Mouse (Mus musculus): ENCODE measurements around the gene Terb1. TPM values are rescaled to one million over a fixed set of nuclear protein-coding genes. Genes with fewer than 3 reads are reported as not detected.

Terb1 gene
- polyA plus RNA-seq, 1 experiment from 2014 or later, result 0.39 TPM

DNA sequence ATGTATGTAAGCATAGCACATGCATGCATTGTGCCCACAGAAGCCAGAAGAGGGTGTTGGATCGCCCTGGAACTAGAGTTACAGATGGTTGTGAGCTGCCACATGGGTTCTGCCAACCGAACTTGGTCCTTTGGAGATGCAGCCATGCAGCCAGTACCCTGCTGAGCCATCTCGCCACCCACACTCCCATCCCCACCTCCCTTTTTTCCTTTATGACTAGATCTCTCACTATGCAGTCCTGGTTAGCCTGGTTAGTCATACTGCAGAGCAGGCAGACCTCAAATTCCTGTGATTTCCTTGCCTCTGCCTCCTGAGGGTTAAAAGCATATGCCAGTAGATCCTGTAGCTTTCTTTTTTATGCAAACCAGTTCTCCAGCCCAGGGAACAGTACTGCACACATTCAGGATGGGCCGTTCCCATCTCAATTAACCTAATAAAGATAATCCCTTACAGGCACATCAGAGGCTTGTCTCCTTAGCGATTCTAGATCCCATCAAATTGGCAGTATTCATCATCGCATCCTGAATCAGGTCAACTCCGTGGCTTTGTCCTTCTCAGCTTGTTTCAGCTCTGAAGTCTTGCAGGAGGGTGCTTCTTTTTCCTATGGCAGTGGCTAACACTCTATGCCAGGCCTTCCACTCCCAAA, 99.0 kb downstream of the Terb1 start:
- ATAC-seq (ENCODE audit: insufficient number of reproducible peaks, insufficient read depth, low FRiP score, low TSS enrichment, low read depth), result no peak
- no peaks in the 10 kb centered on the region for H3K27me3 ChIP-seq
- no peaks in the 10 kb centered on the region for H3K9me3 ChIP-seq
- no peak overlapping the region for H3K27ac ChIP-seq
- 52% methylated on average over 7 of the region's 7 CpGs for WGBS
- no peak overlapping the region for H3K9ac ChIP-seq
- H3K4me2 ChIP-seq, result no peak overlapping the region
- no peak overlapping the region for H3K4me3 ChIP-seq
- no peaks in the 10 kb centered on the region for H3K36me3 ChIP-seq
- H3K4me1 ChIP-seq, result peaks cover 2% of the 10 kb centered on the region; the same call in 1 of the 2 replicates

DNA sequence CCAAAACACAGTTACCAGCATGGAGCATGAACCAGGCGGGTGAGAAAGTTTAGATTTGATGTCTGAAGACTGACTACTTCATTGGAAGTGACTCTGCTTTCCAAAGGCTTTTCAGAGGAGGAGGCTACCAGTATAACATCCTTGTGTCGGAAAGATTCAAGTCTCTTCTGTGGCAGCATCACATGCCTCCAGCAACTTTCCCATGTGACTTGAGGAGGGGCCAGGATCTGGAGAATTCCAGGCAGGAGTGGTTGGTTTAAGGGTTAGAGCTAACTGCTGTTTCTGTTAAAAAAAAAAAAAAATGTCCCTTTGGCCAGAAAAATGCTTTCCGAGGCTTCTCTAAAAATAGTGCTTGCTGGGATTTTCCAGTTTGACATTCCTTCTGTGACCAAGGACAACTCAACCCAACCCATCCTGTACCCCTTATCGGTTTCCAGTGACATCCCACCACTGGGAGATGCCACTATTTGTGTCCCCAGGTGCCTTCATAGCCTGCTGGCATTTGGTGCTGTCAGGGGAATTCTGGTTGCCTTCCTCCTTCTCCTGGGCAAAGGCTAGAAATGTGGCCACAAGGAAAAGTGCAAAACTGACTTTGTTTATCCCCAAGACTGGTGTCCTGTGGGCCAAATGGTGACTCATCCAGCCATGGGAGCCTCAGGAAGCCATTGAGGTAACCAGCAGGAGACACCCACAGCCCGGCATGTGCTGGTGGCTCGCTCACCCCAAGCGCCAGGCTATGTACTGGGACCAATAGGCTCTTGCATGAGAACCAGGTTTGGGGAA, 101.2 kb downstream of the Terb1 start:
- 82% methylated on average over 7 of the region's 7 CpGs for WGBS
- ATAC-seq (ENCODE audit: insufficient number of reproducible peaks, insufficient read depth, low FRiP score, low TSS enrichment, low read depth), result no peak
- no peak overlapping the region for H3K9ac ChIP-seq

DNA sequence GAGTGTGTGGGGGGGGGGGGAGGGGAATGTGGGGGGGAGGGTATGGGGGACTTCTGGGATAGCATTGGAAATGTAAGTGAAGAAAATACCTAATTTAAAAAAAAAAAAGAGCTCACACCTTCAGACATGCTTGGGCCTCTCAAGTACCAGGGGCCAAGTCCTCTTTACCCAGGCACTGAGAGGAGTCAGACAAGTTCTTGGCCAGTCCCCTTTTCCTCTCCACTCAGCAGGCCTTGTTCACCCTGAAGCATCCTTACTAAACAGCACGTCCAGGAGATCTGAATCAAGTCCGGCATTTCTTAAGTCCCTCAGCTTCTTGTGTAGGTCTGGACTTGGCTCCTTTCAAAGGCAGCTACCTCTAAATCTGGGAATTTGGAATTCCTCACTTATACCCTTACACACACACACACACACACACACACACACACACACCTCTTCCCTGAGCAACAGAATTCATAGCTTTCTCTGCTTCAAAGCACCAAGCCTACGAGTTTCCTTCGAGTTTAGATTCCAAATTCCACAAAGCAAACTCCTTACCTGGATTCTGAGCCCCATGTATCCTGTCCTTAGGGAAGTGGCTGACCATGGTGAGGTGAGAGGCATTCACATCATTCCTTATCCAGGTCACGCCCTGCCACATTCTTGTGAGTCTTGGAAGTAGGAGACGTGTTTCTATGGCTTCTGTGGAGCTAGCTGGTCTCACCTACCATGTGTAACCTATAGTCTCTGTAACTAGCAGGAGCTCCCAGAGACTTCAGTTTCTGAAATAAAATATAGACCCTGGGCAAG, 103.2 kb downstream of the Terb1 start:
- Histone ChIP-seq H3K27ac (no peak overlapping the region), H3K4me3 (no peak overlapping the region), H3K9me3 (no peaks in the 10 kb centered on the region), H3K36me3 (no peaks in the 10 kb centered on the region), H3K4me1 (no peaks in the 10 kb centered on the region), H3K27me3 (no peaks in the 10 kb centered on the region), H3K4me2 (no peak overlapping the region), H3K9ac (no peak overlapping the region)
- WGBS, result 79% methylated on average over 6 of the region's 6 CpGs
- no peak for ATAC-seq (ENCODE audit: insufficient number of reproducible peaks, insufficient read depth, low FRiP score, low TSS enrichment, low read depth)

More for the DNA sequence above, 101.2 kb downstream of the Terb1 start:
- peaks cover under 1% of the 10 kb centered on the region; the same call in 1 of the 2 replicates for H3K4me1 ChIP-seq
- H3K4me3 ChIP-seq, result no peak overlapping the region
- H3K27ac ChIP-seq, result no peak overlapping the region
- no peak overlapping the region for H3K4me2 ChIP-seq
- H3K9me3 ChIP-seq, result no peaks in the 10 kb centered on the region
- no peaks in the 10 kb centered on the region for H3K27me3 ChIP-seq
- H3K36me3 ChIP-seq, result no peaks in the 10 kb centered on the region

DNA sequence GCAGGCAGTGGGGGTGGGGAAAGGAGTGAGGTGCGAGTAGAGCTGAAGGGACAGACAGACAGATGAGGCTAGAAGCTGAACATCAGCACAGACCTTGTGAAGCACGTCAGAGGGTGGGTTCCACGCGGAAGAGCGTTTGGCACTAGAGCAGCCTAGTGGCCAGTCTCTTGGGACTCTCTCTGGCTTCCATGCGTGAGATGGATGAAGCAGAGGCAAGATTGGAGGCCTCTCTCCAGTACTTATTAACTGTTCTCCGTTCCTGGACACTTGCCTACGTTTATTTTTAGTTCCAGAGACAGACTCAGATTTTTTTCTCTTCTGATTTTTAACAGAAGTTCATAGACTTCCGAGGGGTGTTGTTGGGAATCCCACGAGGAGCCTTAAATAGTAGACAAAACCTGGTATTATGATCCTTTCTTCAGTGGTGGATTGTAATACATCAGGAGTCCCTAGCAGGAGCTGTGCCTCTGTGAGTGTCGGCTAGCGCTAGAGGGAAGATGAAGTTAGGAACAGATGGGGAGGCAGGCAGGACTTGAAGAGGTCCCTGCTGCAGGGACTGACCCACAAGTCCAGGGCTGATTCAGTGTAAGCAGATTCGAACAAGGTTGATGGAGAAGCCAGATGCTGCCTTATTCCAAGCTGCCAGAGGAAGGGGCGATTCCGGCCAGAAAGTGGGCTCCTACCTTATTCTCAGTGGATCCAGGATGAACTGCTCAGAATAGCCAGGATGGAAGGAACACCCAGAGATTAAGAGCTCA, 104.1 kb downstream of the Terb1 start:
- no peaks in the 10 kb centered on the region for H3K9me3 ChIP-seq
- H3K36me3 ChIP-seq, result no peaks in the 10 kb centered on the region
- ATAC-seq (ENCODE audit: insufficient number of reproducible peaks, insufficient read depth, low FRiP score, low TSS enrichment, low read depth), result no peak
- no peaks in the 10 kb centered on the region for H3K27me3 ChIP-seq
- H3K4me2 ChIP-seq, result no peak overlapping the region
- H3K9ac ChIP-seq, result no peak overlapping the region
- 69% methylated on average over 15 of the region's 15 CpGs for WGBS
- no peak overlapping the region for H3K4me3 ChIP-seq
- no peaks in the 10 kb centered on the region for H3K4me1 ChIP-seq
- no peak overlapping the region for H3K27ac ChIP-seq

DNA sequence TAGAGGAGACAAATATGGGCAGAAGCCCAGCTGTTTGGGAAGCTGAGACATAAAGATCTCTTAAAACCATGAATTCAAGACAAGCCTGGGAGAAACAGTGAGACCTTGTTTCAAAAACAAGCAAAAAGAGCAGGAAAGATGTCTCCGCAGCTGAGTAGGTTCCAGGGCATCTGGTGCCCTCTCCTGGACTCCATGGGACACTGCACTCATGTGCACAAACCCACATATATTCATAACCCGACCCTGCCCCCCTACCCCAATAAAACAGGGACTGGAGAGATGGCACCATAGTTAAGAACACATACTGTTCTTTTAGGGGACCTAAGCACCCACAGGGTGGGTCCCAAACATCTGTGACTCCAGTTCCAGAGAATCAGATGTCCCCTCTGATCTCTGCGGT, 106.1 kb downstream of the Terb1 start:
- Histone ChIP-seq H3K9me3 (no peaks in the 10 kb centered on the region), H3K27ac (no peak overlapping the region), H3K4me2 (no peak overlapping the region), H3K4me1 (no peaks in the 10 kb centered on the region), H3K4me3 (no peak overlapping the region), H3K36me3 (no peaks in the 10 kb centered on the region), H3K9ac (no peak overlapping the region), H3K27me3 (no peaks in the 10 kb centered on the region)
- 65% methylated on average over 3 of the region's 3 CpGs for WGBS
- no peak for ATAC-seq (ENCODE audit: insufficient number of reproducible peaks, insufficient read depth, low FRiP score, low TSS enrichment, low read depth)

Other genes with a start within 250 kb of the Terb1 start
- gene Cmtm2a, start 216.7 kb downstream of the Terb1 start, polyA plus RNA-seq (2015; fragmentation: Nextera tagmentation; extraction: Ambion mirVana), result not detected in 2 replicates
- not detected in 2 replicates for gene Gm45711, start 199.8 kb downstream of the Terb1 start, polyA plus RNA-seq (2015; fragmentation: Nextera tagmentation; extraction: Ambion mirVana)
- not detected in 2 replicates for gene Cmtm1, start 199.8 kb downstream of the Terb1 start, polyA plus RNA-seq (2015; fragmentation: Nextera tagmentation; extraction: Ambion mirVana)
- gene Gm11020, start 188.3 kb downstream of the Terb1 start, polyA plus RNA-seq (2015; fragmentation: Nextera tagmentation; extraction: Ambion mirVana), result not detected in 2 replicates
- gene Cmtm2b, start 187.7 kb downstream of the Terb1 start, polyA plus RNA-seq (2015; fragmentation: Nextera tagmentation; extraction: Ambion mirVana), result not detected in 2 replicates
- gene Cmtm3, start 170.5 kb downstream of the Terb1 start, polyA plus RNA-seq (2015; fragmentation: Nextera tagmentation; extraction: Ambion mirVana), result 174 and 185 TPM in 2 replicates
- 3.6 and 3.7 TPM in 2 replicates for gene Cmtm4, start 114.1 kb downstream of the Terb1 start, polyA plus RNA-seq (2015; fragmentation: Nextera tagmentation; extraction: Ambion mirVana)
- gene Dync1li2, start 66.9 kb downstream of the Terb1 start, polyA plus RNA-seq (2015; fragmentation: Nextera tagmentation; extraction: Ambion mirVana), result 73.0 and 74.8 TPM in 2 replicates
- gene Nae1, start 24.7 kb upstream of the Terb1 start, polyA plus RNA-seq (2015; fragmentation: Nextera tagmentation; extraction: Ambion mirVana), result 111 TPM in 2 replicates
- gene Car7, start 24.8 kb upstream of the Terb1 start, polyA plus RNA-seq (2015; fragmentation: Nextera tagmentation; extraction: Ambion mirVana), result 1.7 and 1.8 TPM in 2 replicates
- gene Pdp2, start 81.5 kb upstream of the Terb1 start, polyA plus RNA-seq (2015; fragmentation: Nextera tagmentation; extraction: Ambion mirVana), result 11.0 and 11.7 TPM in 2 replicates
- not detected in 2 replicates for gene Cdh16, start 114.5 kb upstream of the Terb1 start, polyA plus RNA-seq (2015; fragmentation: Nextera tagmentation; extraction: Ambion mirVana)
- gene Rrad, start 121.4 kb upstream of the Terb1 start, polyA plus RNA-seq (2015; fragmentation: Nextera tagmentation; extraction: Ambion mirVana), result 3.4 and 6.1 TPM in 2 replicates
- 79.5 and 83.5 TPM in 2 replicates for gene Ciao2b, start 132.1 kb upstream of the Terb1 start, polyA plus RNA-seq (2015; fragmentation: Nextera tagmentation; extraction: Ambion mirVana)
- gene Ces2a, start 224.1 kb upstream of the Terb1 start, polyA plus RNA-seq (2015; fragmentation: Nextera tagmentation; extraction: Ambion mirVana), result 0.91 TPM in 1 of 2 replicates, not detected in the other

Data from embryonic facial prominence, embryonic 13.5 days (tissue).